Comparison of ENCODE assay signal across 8 mouse cellular contexts in the genomic region with DNA sequence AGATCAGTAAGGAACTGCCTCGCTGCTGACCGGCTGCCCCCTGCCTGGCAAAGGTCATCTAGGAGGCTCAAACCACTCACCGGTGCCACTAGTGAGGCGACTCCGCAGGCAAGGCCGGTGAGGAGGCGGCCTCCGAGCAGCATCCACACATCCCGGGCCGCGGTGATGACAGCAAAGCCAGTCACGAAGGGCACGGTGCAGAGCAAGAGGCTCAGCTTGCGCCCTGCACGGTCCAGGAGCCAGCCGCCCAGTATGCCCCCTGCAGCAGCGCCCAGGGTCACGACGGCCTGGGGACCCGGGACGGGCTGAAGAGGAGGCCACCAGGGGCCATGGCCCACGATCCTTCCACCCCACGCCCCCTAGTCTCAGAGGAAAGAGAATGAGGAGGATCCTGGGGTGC. TPM values are rescaled to one million over a fixed set of nuclear protein-coding genes. Genes with fewer than 3 reads are reported as not detected.
A peak's percentile ranks its signal among the peaks of the same experiment; 100 is the strongest.
DNase-seq lines count a peak whose midpoint lies in the region; ATAC-seq and TF ChIP-seq lines count a peak whose summit lies in the region.

No protein-coding gene starts in this region.

- peak; percentile 34 for ATAC-seq in heart, embryonic 14.5 days (ENCODE audit: insufficient number of reproducible peaks, insufficient read depth, low FRiP score, low read depth)
- no peak for ATAC-seq in G1E (ENCODE audit: extremely low read depth, insufficient number of reproducible peaks, low FRiP score, poor library complexity, severe bottlenecking)
- peak; percentile 30 for ATAC-seq in hindbrain, embryonic 16.5 days
- peak; percentile 28; the same call in 1 of the 2 replicates for ATAC-seq in megakaryocyte, adult 5-6 weeks (ENCODE audit: poor library complexity, severe bottlenecking)
- ATAC-seq in megakaryocyte-erythroid progenitor cell, adult 5-6 weeks (replicated peaks; ENCODE audit: low FRiP score, low TSS enrichment, poor library complexity, severe bottlenecking): no peak

- H3K9me3 ChIP-seq in heart, embryonic 14.5 days (ENCODE audit: control insufficient read depth, low read length): no peaks in the 10 kb centered on the region
- no peaks in the 10 kb centered on the region for H3K9me3 ChIP-seq in G1E (replicated peaks)
- no peaks in the 10 kb centered on the region for H3K9me3 ChIP-seq in hindbrain, embryonic 16.5 days (ENCODE audit: control insufficient read depth, low read length)

- peak overlapping the region; percentile 90 for H3K9ac ChIP-seq in heart, embryonic 14.5 days (ENCODE audit: low read length)
- H3K9ac ChIP-seq in hindbrain, embryonic 16.5 days (ENCODE audit: low read depth, low read length): peak overlapping the region; percentile 74

- peak overlapping the region; percentile 99 for H3K4me2 ChIP-seq in heart, embryonic 14.5 days (ENCODE audit: low read length)
- peak overlapping the region; percentile 97 for H3K4me2 ChIP-seq in hindbrain, embryonic 16.5 days (ENCODE audit: low read length)

- peak overlapping the region; percentile 67 to 80 for H3K4me3 ChIP-seq in heart, embryonic 14.5 days (ENCODE audit: control insufficient read depth in 1 of 2, insufficient read depth in 1 of 2, low read depth in 1 of 2, low read length in 2 of 2)
- peak overlapping the region; percentile 81 for H3K4me3 ChIP-seq in G1E (ENCODE audit: low read depth, low read length)
- peak overlapping the region; percentile 67 for H3K4me3 ChIP-seq in hindbrain, embryonic 16.5 days (ENCODE audit: low read length)

- no peak for TF ChIP-seq CTCF in G1E (IDR thresholded peaks at IDR 0.05; ENCODE audit: low read depth, low read length)

- peaks cover 6 to 7% of the 10 kb centered on the region in 2 experiments; a peak in 3 of 4 replicates for H3K4me1 ChIP-seq in heart, embryonic 14.5 days (ENCODE audit: control insufficient read depth in 2 of 2, insufficient read depth in 2 of 2, low read length in 2 of 2)
- H3K4me1 ChIP-seq in G1E (ENCODE audit: insufficient read depth, low read depth, low read length): peaks cover 53% of the 10 kb centered on the region
- peaks cover 16% of the 10 kb centered on the region for H3K4me1 ChIP-seq in hindbrain, embryonic 16.5 days (ENCODE audit: control insufficient read depth, insufficient read depth, low read depth, low read length)

- H3K36me3 ChIP-seq in heart, embryonic 14.5 days (ENCODE audit: control insufficient read depth, insufficient read depth, low read length): 0 out of 2 replicates have a peak, but pooled peaks cover 4% of the 10 kb centered on the region
- peaks cover 31% of the 10 kb centered on the region for H3K36me3 ChIP-seq in G1E (replicated peaks)
- no peaks in the 10 kb centered on the region for H3K36me3 ChIP-seq in hindbrain, embryonic 16.5 days (ENCODE audit: control insufficient read depth, insufficient read depth, low read length)

- no peak for DNase-seq in heart, adult 9 months (ENCODE audit: low spot score in 2 of 2)
- DNase-seq in G1E (ENCODE audit: low spot score): peak; percentile 47
- peak; percentile 34 for DNase-seq in embryo, embryonic 11 days
- no peak for DNase-seq in urinary bladder, adult 18-20 months (ENCODE audit: low spot score in 2 of 2)

- peak overlapping the region in 1 of 2 experiments; percentile 77; a peak in 2 of 4 replicates for H3K27ac ChIP-seq in heart, embryonic 14.5 days (replicated peaks in 1 of 2; ENCODE audit: control insufficient read depth in 1 of 2, insufficient read depth in 1 of 2, low read depth in 2 of 2, low read length in 2 of 2)
- peak overlapping the region; percentile 79 for H3K27ac ChIP-seq in hindbrain, embryonic 16.5 days (ENCODE audit: low read depth, low read length)

- 2% methylated on average over 23 of the region's 23 CpGs for WGBS in heart, embryonic 14.5 days
- under 1% methylated on average over 22 of the region's 23 CpGs for WGBS in hindbrain, embryonic 16.5 days

- H3K27me3 ChIP-seq in heart, embryonic 14.5 days (ENCODE audit: control insufficient read depth, insufficient read depth, low read length): no peaks in the 10 kb centered on the region
- H3K27me3 ChIP-seq in G1E (ENCODE audit: insufficient read depth, low read length): peaks cover 13% of the 10 kb centered on the region
- no peaks in the 10 kb centered on the region for H3K27me3 ChIP-seq in hindbrain, embryonic 16.5 days (replicated peaks; ENCODE audit: control insufficient read depth, insufficient read depth, low read length)

RNA-seq across cellular contexts. Expression of a gene that starts 0.6 kb away (rescaled TPM):
- 16.9 and 17.1 TPM in 2 replicates for polyA plus RNA-seq in heart, embryonic 14.5 days (2014; fragmentation: Nextera tagmentation; extraction: Ambion mirVana)
- 8.2 and 10.0 TPM in 2 replicates for total RNA-seq in G1E (2014; fragmentation: Nextera tagmentation)
- total RNA-seq in G1E (2017): 3.7 and 4.4 TPM in 2 replicates
- 41.2 and 77.2 TPM in 2 replicates for polyA plus RNA-seq in G1E (2012)
- polyA plus RNA-seq in hindbrain, embryonic 16.5 days (2015; fragmentation: Nextera tagmentation; extraction: Ambion mirVana): 23.2 and 26.0 TPM in 2 replicates
- 1.4 and 1.5 TPM in 2 replicates for total RNA-seq in megakaryocyte, adult 5-6 weeks (2015)
- 0.89 and 1.8 TPM in 2 replicates for total RNA-seq in megakaryocyte, adult 5-6 weeks (2017)
- total RNA-seq in megakaryocyte-erythroid progenitor cell, adult 5-6 weeks (2014; fragmentation: Nextera tagmentation): 15.5 and 27.2 TPM in 2 replicates
- 3.4 and 4.8 TPM in 2 replicates for total RNA-seq in megakaryocyte-erythroid progenitor cell, adult 5-6 weeks (2017)

RNA-seq across cellular contexts. Expression of a gene that starts 19.9 kb away (rescaled TPM):
- polyA plus RNA-seq in heart, embryonic 14.5 days (2014; fragmentation: Nextera tagmentation; extraction: Ambion mirVana): 6.3 and 7.4 TPM in 2 replicates
- total RNA-seq in G1E (2014; fragmentation: Nextera tagmentation): 10.4 and 12.8 TPM in 2 replicates
- 5.0 and 8.5 TPM in 2 replicates for total RNA-seq in G1E (2017)
- polyA plus RNA-seq in G1E (2012): 9.5 and 10.8 TPM in 2 replicates
- 24.5 and 28.3 TPM in 2 replicates for polyA plus RNA-seq in hindbrain, embryonic 16.5 days (2015; fragmentation: Nextera tagmentation; extraction: Ambion mirVana)
- total RNA-seq in megakaryocyte, adult 5-6 weeks (2015): 3.2 and 5.5 TPM in 2 replicates
- total RNA-seq in megakaryocyte, adult 5-6 weeks (2017): 7.2 and 10.6 TPM in 2 replicates
- total RNA-seq in megakaryocyte-erythroid progenitor cell, adult 5-6 weeks (2014; fragmentation: Nextera tagmentation): 5.1 and 12.6 TPM in 2 replicates
- total RNA-seq in megakaryocyte-erythroid progenitor cell, adult 5-6 weeks (2017): 6.3 and 7.9 TPM in 2 replicates

RNA-seq across cellular contexts. Expression of a gene that starts 19.9 kb away (rescaled TPM):
- polyA plus RNA-seq in heart, embryonic 14.5 days (2014; fragmentation: Nextera tagmentation; extraction: Ambion mirVana): 112 and 129 TPM in 2 replicates
- total RNA-seq in G1E (2014; fragmentation: Nextera tagmentation): 4,306 and 4,312 TPM in 2 replicates
- total RNA-seq in G1E (2017): 1,968 and 2,280 TPM in 2 replicates
- 2,853 and 2,936 TPM in 2 replicates for polyA plus RNA-seq in G1E (2012)
- 78.7 and 85.4 TPM in 2 replicates for polyA plus RNA-seq in hindbrain, embryonic 16.5 days (2015; fragmentation: Nextera tagmentation; extraction: Ambion mirVana)
- total RNA-seq in megakaryocyte, adult 5-6 weeks (2015): 1,104 and 1,138 TPM in 2 replicates
- 1,103 and 1,144 TPM in 2 replicates for total RNA-seq in megakaryocyte, adult 5-6 weeks (2017)
- 3,260 and 3,361 TPM in 2 replicates for total RNA-seq in megakaryocyte-erythroid progenitor cell, adult 5-6 weeks (2014; fragmentation: Nextera tagmentation)
- 3,030 and 3,103 TPM in 2 replicates for total RNA-seq in megakaryocyte-erythroid progenitor cell, adult 5-6 weeks (2017)

Comparison
In these comparisons a context has a peak if more than half of its experiments do, and no peak if none do; other contexts are left out.
1. ATAC-seq: peak in heart, embryonic 14.5 days (single experiment), hindbrain, embryonic 16.5 days (single experiment) and megakaryocyte, adult 5-6 weeks (single experiment); none in G1E (single experiment) and megakaryocyte-erythroid progenitor cell, adult 5-6 weeks (single experiment).
2. DNase-seq: peak in G1E (single experiment) and embryo, embryonic 11 days (single experiment); none in heart, adult 9 months (0 of 2) and urinary bladder, adult 18-20 months (0 of 2).
3. Peak in every context shown above with its lines, with median percentiles within 50 percentile points of each other: H3K4me3 ChIP-seq.